Comparison of ENCODE assay signal across 15 mouse cellular contexts in the genomic region with DNA sequence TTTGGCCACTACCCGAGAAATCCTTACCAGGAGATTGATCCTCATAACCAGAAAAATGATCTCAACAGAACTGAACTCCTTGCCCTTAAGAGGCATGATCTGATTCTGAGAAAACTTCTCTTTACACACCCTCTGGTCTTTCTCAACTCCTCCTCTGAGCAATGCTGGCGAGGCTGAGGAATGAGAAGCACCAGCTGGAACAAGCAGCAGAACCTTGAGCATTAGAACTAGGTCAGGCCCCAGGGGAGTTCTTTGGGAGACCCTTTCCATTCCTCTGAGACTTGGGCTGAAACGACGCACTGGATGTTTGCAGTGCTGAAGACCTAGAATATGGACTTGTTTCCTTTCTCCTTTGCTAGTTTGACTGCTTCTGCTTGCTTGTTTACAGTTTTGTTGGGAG.
DNase-seq lines count a peak whose midpoint lies in the region; ATAC-seq and TF ChIP-seq lines count a peak whose summit lies in the region.
"Had no signal": no experiment of that assay in that cellular context is flagged by ENCODE, and none has a peak within 500 bp of the region (broad histone marks: within the 10 kb centered on the region; RNA-seq: fewer than 3 reads in every experiment).

No protein-coding gene starts in this region.

- H3K4me3 ChIP-seq in testis, adult 2 months (ENCODE audit: control insufficient read depth, low read depth, low read length): no peak overlapping the region
- H3K4me3 ChIP-seq in hindbrain, embryonic 12.5 days: no peak overlapping the region
- H3K4me3 ChIP-seq in hindbrain, embryonic 11.5 days (ENCODE audit: low read depth, low read length): no peak overlapping the region
- H3K4me3 ChIP-seq: hindbrain, embryonic 10.5 days; limb, embryonic 13.5 days; lung, embryonic 15.5 days; neural tube, embryonic 13.5 days had no signal

- H3K4me1 ChIP-seq in testis, adult 2 months (ENCODE audit: control insufficient read depth, insufficient read depth, low read length): no peaks in the 10 kb centered on the region
- no peaks in the 10 kb centered on the region for H3K4me1 ChIP-seq in hindbrain, embryonic 12.5 days
- no peaks in the 10 kb centered on the region for H3K4me1 ChIP-seq in hindbrain, embryonic 11.5 days (replicated peaks; ENCODE audit: control insufficient read depth, insufficient read depth, low read length)
- H3K4me1 ChIP-seq: hindbrain, embryonic 10.5 days; limb, embryonic 13.5 days; lung, embryonic 15.5 days; neural tube, embryonic 13.5 days had no signal

- TF ChIP-seq CTCF in testis, adult 2 months (IDR thresholded peaks at IDR 0.05; ENCODE audit: control insufficient read depth, insufficient read depth, insufficient replicate concordance, low read depth, low read length): no peak

- H3K9me3 ChIP-seq in hindbrain, embryonic 12.5 days (replicated peaks): no peaks in the 10 kb centered on the region
- no peaks in the 10 kb centered on the region for H3K9me3 ChIP-seq in hindbrain, embryonic 11.5 days (ENCODE audit: control insufficient read depth, low read length)
- H3K9me3 ChIP-seq: hindbrain, embryonic 10.5 days; limb, embryonic 13.5 days; lung, embryonic 15.5 days; neural tube, embryonic 13.5 days had no signal

- TF ChIP-seq POLR2A in testis, adult 2 months (IDR thresholded peaks at IDR 0.05; ENCODE audit: control insufficient read depth, low read depth, low read length): no peak

- H3K9ac ChIP-seq in hindbrain, embryonic 12.5 days: no peak overlapping the region
- no peak overlapping the region for H3K9ac ChIP-seq in hindbrain, embryonic 11.5 days (ENCODE audit: low read depth, low read length)
- H3K9ac ChIP-seq: limb, embryonic 13.5 days; lung, embryonic 15.5 days; neural tube, embryonic 13.5 days had no signal

- H3K4me2 ChIP-seq in hindbrain, embryonic 12.5 days (replicated peaks): no peak overlapping the region
- no peak overlapping the region for H3K4me2 ChIP-seq in hindbrain, embryonic 11.5 days (replicated peaks; ENCODE audit: low read depth, low read length)
- H3K4me2 ChIP-seq: limb, embryonic 13.5 days; lung, embryonic 15.5 days; neural tube, embryonic 13.5 days had no signal

- no peak for ATAC-seq in hindbrain, embryonic 12.5 days (ENCODE audit: low FRiP score)
- no peak for ATAC-seq in hindbrain, embryonic 11.5 days (ENCODE audit: low FRiP score)
- ATAC-seq: Patski had no signal

- H3K27ac ChIP-seq in testis, adult 2 months (ENCODE audit: control insufficient read depth, insufficient read depth, low read depth, low read length): peak overlapping the region; percentile 21; the same call in 1 of the 2 replicates
- H3K27ac ChIP-seq in hindbrain, embryonic 12.5 days: no peak overlapping the region
- no peak overlapping the region for H3K27ac ChIP-seq in hindbrain, embryonic 11.5 days (ENCODE audit: low read depth, low read length)
- H3K27ac ChIP-seq: hindbrain, embryonic 10.5 days; limb, embryonic 13.5 days; lung, embryonic 15.5 days; neural tube, embryonic 13.5 days had no signal

- 82% methylated on average over 4 of the region's 4 CpGs for WGBS in hindbrain, embryonic 12.5 days
- WGBS in hindbrain, embryonic 11.5 days: 79% methylated on average over 4 of the region's 4 CpGs

- no peaks in the 10 kb centered on the region for H3K27me3 ChIP-seq in testis, adult 2 months (ENCODE audit: control insufficient read depth, insufficient read depth, low read length)
- no peaks in the 10 kb centered on the region for H3K27me3 ChIP-seq in hindbrain, embryonic 12.5 days
- H3K27me3 ChIP-seq in hindbrain, embryonic 11.5 days (ENCODE audit: control insufficient read depth, insufficient read depth, low read length): no peaks in the 10 kb centered on the region
- H3K27me3 ChIP-seq: limb, embryonic 13.5 days; lung, embryonic 15.5 days; neural tube, embryonic 13.5 days had no signal

- no peaks in the 10 kb centered on the region for H3K36me3 ChIP-seq in testis, adult 2 months (ENCODE audit: control insufficient read depth, insufficient read depth, low read length)
- H3K36me3 ChIP-seq in hindbrain, embryonic 12.5 days: no peaks in the 10 kb centered on the region
- H3K36me3 ChIP-seq in hindbrain, embryonic 11.5 days (ENCODE audit: control insufficient read depth, insufficient read depth, low read length): no peaks in the 10 kb centered on the region
- H3K36me3 ChIP-seq: hindbrain, embryonic 10.5 days; limb, embryonic 13.5 days; lung, embryonic 15.5 days; neural tube, embryonic 13.5 days had no signal

- peak; percentile 5 for DNase-seq in ovary, postnatal 36 days (ENCODE audit: low spot score)
- no peak for DNase-seq in ovary, postnatal 10 days (ENCODE audit: low spot score)
- peak; percentile 10 to 35 for DNase-seq in gastrocnemius, adult 8-10 months (ENCODE audit: low spot score in 2 of 2)
- peak; percentile 28 for DNase-seq in kidney, adult 9 months
- DNase-seq in hindbrain, embryonic 11.5 days (ENCODE audit: low spot score): no peak
- no peak for DNase-seq in thymus, postnatal 0 days (ENCODE audit: low spot score)
- DNase-seq: cerebellum, postnatal 36 days; midbrain, embryonic 14.5 days had no signal

Comparison
In these comparisons a context has a peak if more than half of its experiments do, and no peak if none do; other contexts are left out.
1. DNase-seq: peak in ovary, postnatal 36 days (single experiment), gastrocnemius, adult 8-10 months (2 of 2) and kidney, adult 9 months (single experiment); none in ovary, postnatal 10 days (single experiment), hindbrain, embryonic 11.5 days (single experiment) and thymus, postnatal 0 days (single experiment).